Mouse (Mus musculus) midbrain, embryonic 13.5 days (tissue): ENCODE measurements at regions not wholly inside any gene's neighbourhood (a gene's known extent, or its start where the extent isn't known, plus 50 kb on each side); places are given as distances from the start of the nearest gene placed in this dataset.

ENCODE experiments used
- ATAC-seq: fragments of 200-750 bp; cut with Nextera tagmentation; 2 replicates; pipeline ENCODE4 v1.8.0; 2017; ENCODE audit warnings: mild to moderate bottlenecking, moderate TSS enrichment, moderate library complexity
- H3K27ac ChIP-seq: fragments of 300-500 bp; sonication (generic); 2 replicates; pipeline ENCODE4 v1.5.1; 2015; ENCODE audit warnings: inconsistent platforms, mild to moderate bottlenecking, moderate library complexity
- H3K27me3 ChIP-seq: fragments of 300-500 bp; sonication (generic); 2 replicates; pipeline ENCODE4 v1.6.1; 2015; ENCODE audit warnings: mild to moderate bottlenecking, inconsistent platforms
- H3K36me3 ChIP-seq: fragments of 300-500 bp; sonication (generic); 2 replicates; pipeline ENCODE4 v1.6.1; 2015; ENCODE audit warnings: mild to moderate bottlenecking, inconsistent platforms
- H3K4me1 ChIP-seq: fragments of 300-500 bp; sonication (generic); replicated peaks from 2 replicates; pipeline ENCODE4 v1.6.1; 2015; ENCODE audit warnings: inconsistent platforms
- H3K4me2 ChIP-seq: fragments of 300-500 bp; sonication (generic); replicated peaks from 2 replicates; pipeline ENCODE4 v1.6.1; 2015; ENCODE audit warnings: moderate library complexity, mild to moderate bottlenecking, inconsistent platforms
- H3K4me3 ChIP-seq: fragments of 300-500 bp; sonication (generic); replicated peaks from 2 replicates; pipeline ENCODE4 v1.5.1; 2015; ENCODE audit warnings: mild to moderate bottlenecking, inconsistent platforms
- H3K9ac ChIP-seq: fragments of 300-500 bp; sonication (generic); replicated peaks from 2 replicates; pipeline ENCODE4 v1.6.1; 2015; ENCODE audit warnings: mild to moderate bottlenecking, inconsistent platforms
- H3K9me3 ChIP-seq: fragments of 300-500 bp; sonication (generic); 2 replicates; pipeline ENCODE4 v1.6.1; 2016; ENCODE audit warnings: mild to moderate bottlenecking, inconsistent platforms
- WGBS: fragments of 180-500 bp; shearing (Covaris S2); methylation state at CpG from one replicate; pipeline ENCODE4 v1.1.7; 2015; 5-methylcytosine and 5-hydroxymethylcytosine counted together

DNA sequence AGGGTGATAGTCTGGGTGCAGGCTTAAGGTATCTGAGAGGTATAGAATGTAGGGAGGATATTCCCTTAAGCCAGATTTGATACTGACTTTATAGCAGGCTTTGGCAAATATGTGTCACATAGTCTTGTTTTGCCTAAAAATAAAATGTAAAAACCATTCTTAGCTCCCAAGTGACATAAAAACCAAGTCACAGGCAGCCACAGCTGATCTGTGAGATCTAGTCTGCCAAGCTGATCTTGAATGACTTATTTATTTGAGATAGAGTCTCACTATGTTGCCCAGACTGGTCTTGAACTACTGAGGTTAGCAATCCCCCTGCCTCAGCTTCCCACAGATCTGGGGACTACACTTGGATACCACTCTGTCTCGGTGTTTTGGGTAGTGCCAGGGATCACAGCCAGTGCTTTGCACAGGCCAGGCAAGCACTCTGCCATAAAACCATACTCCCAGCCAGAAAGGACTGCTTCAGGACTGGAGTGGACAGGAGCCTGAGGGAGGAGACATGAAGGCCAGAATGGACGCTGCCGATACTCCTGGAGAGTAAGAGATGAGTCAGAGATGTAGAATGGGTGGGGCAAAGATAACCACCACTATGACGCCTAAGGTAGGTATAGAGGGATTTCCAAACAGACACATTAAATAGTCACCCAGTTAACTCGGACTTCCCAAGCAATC, 51.0 kb upstream of the Rnf24 start:
- Histone ChIP-seq H3K4me3 (no peak overlapping the region), H3K9me3 (no peaks in the 10 kb centered on the region), H3K4me2 (no peak overlapping the region), H3K9ac (no peak overlapping the region), H3K4me1 (no peaks in the 10 kb centered on the region), H3K36me3 (no peaks in the 10 kb centered on the region), H3K27me3 (no peaks in the 10 kb centered on the region), H3K27ac (no peak overlapping the region)
- ATAC-seq, result no peak
- 72% methylated on average over 5 of the region's 5 CpGs for WGBS
